Mouse (Mus musculus) kidney, postnatal 25 days (tissue): ENCODE measurements around the gene Usp7.

Experiments
- DNase-seq, 2 experiments: peaks; one replicate each; pipeline ENCODE4 v3.0.0; 2021; ENCODE audit warnings: mixed read lengths in 2 of 2

Usp7 gene

GRCm38 (mm10) chr16:8670041-8671035 lies 121.8 kb downstream of the Usp7 start:
- no peak for DNase-seq

- DNase-seq: peak; percentile 38 to 44
These were observed 122.7 kb downstream of the Usp7 start for GRCm38 (mm10) chr16:8669432-8669831.

GRCm38 (mm10) chr16:8668386-8668785 lies 123.7 kb downstream of the Usp7 start:
- DNase-seq: no peak

GRCm38 (mm10) chr16:8667814-8668213 lies 124.3 kb downstream of the Usp7 start:
- DNase-seq: peak in 1 of 2 experiments; percentile 43

- peak in 1 of 2 experiments; percentile 50 for DNase-seq
These were observed 124.8 kb downstream of the Usp7 start for GRCm38 (mm10) chr16:8667261-8667660.

- peak; percentile 66 to 85 for DNase-seq
These were observed 125.7 kb downstream of the Usp7 start for GRCm38 (mm10) chr16:8666452-8666851.

- no peak for DNase-seq
These were observed 126.7 kb downstream of the Usp7 start for GRCm38 (mm10) chr16:8665367-8665766.

GRCm38 (mm10) chr16:8663606-8664539 lies 128.2 kb downstream of the Usp7 start:
- DNase-seq: peak; percentile 58 to 80

- peak; percentile 41 to 72 for DNase-seq
These were observed 129.1 kb downstream of the Usp7 start for GRCm38 (mm10) chr16:8663022-8663421.

GRCm38 (mm10) chr16:8658764-8659163 lies 133.3 kb downstream of the Usp7 start:
- DNase-seq: peak; percentile 72 to 75

GRCm38 (mm10) chr16:8658349-8658748 lies 133.8 kb downstream of the Usp7 start:
- DNase-seq: no peak

GRCm38 (mm10) chr16:8656256-8656655 lies 135.9 kb downstream of the Usp7 start:
- DNase-seq: no peak

GRCm38 (mm10) chr16:8655599-8655998 lies 136.5 kb downstream of the Usp7 start:
- no peak for DNase-seq

- no peak for DNase-seq
These were observed 137.0 kb downstream of the Usp7 start for GRCm38 (mm10) chr16:8655108-8655507.

- no peak for DNase-seq
These were observed 142.1 kb downstream of the Usp7 start for GRCm38 (mm10) chr16:8650007-8650406.

GRCm38 (mm10) chr16:8645546-8645945 lies 146.6 kb downstream of the Usp7 start:
- DNase-seq: no peak

GRCm38 (mm10) chr16:8643855-8644254 lies 148.3 kb downstream of the Usp7 start:
- DNase-seq: peak; percentile 72
